Mouse (Mus musculus) ES-E14 (cell line): ENCODE results near the gene Castor2.

Experiments
- CHD2 ChIP-seq: IDR thresholded peaks from 2 replicates; pipeline ENCODE4 v1.6.1; 2014; ENCODE audit warnings: mild to moderate bottlenecking, low read depth, low read length, inconsistent platforms
- HCFC1 ChIP-seq: IDR thresholded peaks from 2 replicates; pipeline ENCODE4 v1.6.1; 2012; ENCODE audit warnings: low read length, inconsistent platforms, borderline replicate concordance; ENCODE audit not compliant: insufficient read depth
- ZC3H11A ChIP-seq: IDR thresholded peaks from 2 replicates; pipeline ENCODE4 v1.6.1; 2012; ENCODE audit warnings: low read depth, mild to moderate bottlenecking, inconsistent platforms, low read length, borderline replicate concordance

GRCm38 (mm10) chr5:134166642-134167041 lies 67.1 kb downstream of the Castor2 start:
- no peak for TF ChIP-seq ZC3H11A
- no peak for TF ChIP-seq CHD2
- no peak for TF ChIP-seq HCFC1
